In the genomic region with DNA sequence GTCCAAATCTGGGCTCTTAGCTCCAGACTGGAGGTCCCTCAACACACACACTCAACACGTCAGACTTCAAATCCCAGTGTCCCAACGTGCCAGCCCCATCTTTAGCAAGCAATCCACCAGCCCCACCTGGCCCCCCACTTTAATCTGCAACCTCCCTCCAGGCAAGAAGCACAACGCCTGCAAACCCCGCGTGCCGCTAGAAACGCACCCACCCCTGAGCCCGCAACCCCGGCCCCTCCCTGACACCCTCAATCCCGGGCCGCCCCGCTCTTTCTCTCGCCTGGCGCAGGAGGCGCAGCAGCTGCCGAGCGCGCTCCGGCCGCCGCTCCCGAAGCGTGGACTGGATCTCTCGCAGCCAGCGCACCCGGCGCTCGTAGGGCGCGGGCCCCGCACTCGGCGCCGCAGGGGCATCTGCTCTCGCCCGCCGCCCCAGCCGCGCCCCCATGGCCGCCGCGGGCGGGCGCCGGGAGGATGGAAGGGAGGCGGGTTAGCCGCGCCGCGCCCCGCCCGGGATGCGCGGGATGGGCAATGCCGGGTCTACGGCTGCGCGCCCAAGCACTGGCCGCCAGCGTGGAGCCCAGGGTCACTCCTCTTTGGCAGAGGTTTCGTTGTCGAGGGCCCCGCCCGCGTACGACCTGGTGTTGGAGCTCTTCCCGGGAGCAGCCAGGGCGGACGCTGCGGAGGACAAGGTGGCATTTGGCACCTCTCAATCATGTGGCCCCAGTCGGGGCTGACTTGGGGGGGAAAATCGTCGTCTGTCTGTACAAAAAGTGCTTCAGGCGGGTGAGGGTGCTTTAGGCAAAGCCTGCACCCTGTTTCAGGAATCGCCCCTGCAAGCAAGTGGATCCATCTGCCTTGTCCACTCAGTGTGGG, we compare ENCODE assay signal across 9 mouse cellular contexts. TPM values are rescaled to one million over a fixed set of nuclear protein-coding genes. Genes with fewer than 3 reads are reported as not detected.
DNase-seq lines count a peak whose midpoint lies in the region; ATAC-seq lines count a peak whose summit lies in the region.
"Had no signal": no experiment of that assay in that cellular context is flagged by ENCODE, and none has a peak within 500 bp of the region (broad histone marks: within the 10 kb centered on the region; RNA-seq: fewer than 3 reads in every experiment).

A gene (minus strand): TSS at position 655 of the 873 bp plus-strand sequence.

- peak; percentile 40 for ATAC-seq in forebrain, embryonic 14.5 days

- peak; percentile 47 to 83 for DNase-seq in adrenal gland, adult (ENCODE audit: inconsistent age in 2 of 2, low spot score in 1 of 2)
- DNase-seq in adrenal gland, postnatal 4 days (ENCODE audit: low spot score in 2 of 2): no peak
- peak; percentile 62 for DNase-seq in forebrain, embryonic 14.5 days (ENCODE audit: low spot score)
- DNase-seq in heart, postnatal 4 days: peak; percentile 71
- DNase-seq in layer of hippocampus, adult 8-10 months (ENCODE audit: low spot score in 2 of 2): peak in 1 of 2 experiments; percentile 20
- peak; percentile 52 for DNase-seq in lung, postnatal 10 days
- DNase-seq in right cerebral cortex, postnatal 10 days (ENCODE audit: low spot score in 2 of 2): peak; percentile 62 to 63

- H3K9me3 ChIP-seq in forebrain, embryonic 14.5 days (replicated peaks; ENCODE audit: control insufficient read depth, low read length): no peaks in the 10 kb centered on the region

- peak within 1 kb of the TSS; percentile 89 for H3K9ac ChIP-seq in forebrain, embryonic 14.5 days (ENCODE audit: low read length)

- H3K4me2 ChIP-seq in forebrain, embryonic 14.5 days (ENCODE audit: low read length): peak within 1 kb of the TSS; percentile 88

- under 1% methylated on average over 59 of the region's 75 CpGs for WGBS in forebrain, embryonic 14.5 days

- peaks cover 17% of the 10 kb centered on the region; the same call in 1 of the 2 replicates for H3K36me3 ChIP-seq in forebrain, embryonic 14.5 days (ENCODE audit: control insufficient read depth, insufficient read depth, low read length)

- H3K27me3 ChIP-seq in forebrain, embryonic 14.5 days (replicated peaks; ENCODE audit: control insufficient read depth, insufficient read depth, low read length): no peaks in the 10 kb centered on the region

- peak within 1 kb of the TSS; percentile 27; the same call in 1 of the 2 replicates for H3K4me3 ChIP-seq in brown adipose tissue, adult 24 weeks (ENCODE audit: insufficient read depth, low read depth, low read length)
- H3K4me3 ChIP-seq in forebrain, embryonic 14.5 days (ENCODE audit: low read depth, low read length): peak within 1 kb of the TSS; percentile 63

- H3K4me1 ChIP-seq in brown adipose tissue, adult 24 weeks (ENCODE audit: control insufficient read depth, insufficient read depth, insufficient read length, low read length): no peaks in the 10 kb centered on the region; the same call in 1 of the 2 replicates
- H3K4me1 ChIP-seq in forebrain, embryonic 14.5 days (ENCODE audit: control insufficient read depth, insufficient read depth, low read length): peaks cover 39% of the 10 kb centered on the region

- H3K27ac ChIP-seq in brown adipose tissue, adult 24 weeks (replicated peaks; ENCODE audit: low read depth, low read length): no peak within 1 kb of the TSS
- peak within 1 kb of the TSS; percentile 89 for H3K27ac ChIP-seq in forebrain, embryonic 14.5 days (ENCODE audit: low read depth, low read length)

RNA-seq across cellular contexts. Expression of the gene that starts here (rescaled TPM):
- total RNA-seq in adrenal gland, postnatal 4 days (2021): 1 to 10 TPM; 1.8 to 4.0 TPM
- not detected in 2 replicates for polyA plus RNA-seq in brown adipose tissue, adult 24 weeks (2012; ENCODE audit: insufficient read depth, insufficient read length, missing spikeins)
- 15.7 and 18.8 TPM in 2 replicates for polyA plus RNA-seq in forebrain, embryonic 14.5 days (2014; fragmentation: Nextera tagmentation; extraction: Ambion mirVana)
- total RNA-seq in heart, postnatal 4 days (2021): 1 to 10 TPM; 1.5 TPM
- total RNA-seq in layer of hippocampus, adult 8-10 months (2022): 10 to 100 TPM in 3 of 4 experiments, 1 to 10 TPM in 1; 9.5 to 16.9 (median 12.0) TPM
- total RNA-seq: hematopoietic stem cell, adult 5-6 weeks had no signal

Comparison
In these comparisons a context has a peak if more than half of its experiments do, and no peak if none do; other contexts are left out.
1. RNA of the gene that starts here (polyA plus RNA-seq): 15.7 to 18.8 TPM in forebrain, embryonic 14.5 days; not detected in brown adipose tissue, adult 24 weeks; every median in the first group is over 10 times any median in the second.
2. DNase-seq: peak in adrenal gland, adult (2 of 2), forebrain, embryonic 14.5 days (single experiment), heart, postnatal 4 days (single experiment), lung, postnatal 10 days (single experiment) and right cerebral cortex, postnatal 10 days (2 of 2); none in adrenal gland, postnatal 4 days (0 of 2).